Mouse (Mus musculus) neural tube, embryonic 14.5 days (tissue): ENCODE data around the gene Zfp282. TPM values are rescaled to one million over a fixed set of nuclear protein-coding genes. Genes with fewer than 3 reads are reported as not detected.

ENCODE experiments used
- ATAC-seq: fragments of 200-750 bp; cut with Nextera tagmentation; 2 replicates; pipeline ENCODE4 v1.8.0; 2017; ENCODE audit warnings: low read depth, mild to moderate bottlenecking, moderate TSS enrichment, moderate library complexity
- H3K27ac ChIP-seq: fragments of 300-500 bp; sonication (generic); 2 replicates; pipeline ENCODE4 v1.5.1; 2014; ENCODE audit warnings: low read depth, mild to moderate bottlenecking, control low read depth, low read length, moderate library complexity, mixed read lengths
- H3K27me3 ChIP-seq: fragments of 300-500 bp; sonication (generic); 2 replicates; pipeline ENCODE4 v1.6.1; 2014; ENCODE audit warnings: low read length; ENCODE audit not compliant: control insufficient read depth, insufficient read depth
- H3K36me3 ChIP-seq: fragments of 300-500 bp; sonication (generic); 2 replicates; pipeline ENCODE4 v1.6.1; 2014; ENCODE audit warnings: low read length, mixed read lengths; ENCODE audit not compliant: control insufficient read depth, insufficient read depth
- H3K4me1 ChIP-seq: fragments of 300-500 bp; sonication (generic); 2 replicates; pipeline ENCODE4 v1.6.1; 2014; ENCODE audit warnings: low read length; ENCODE audit not compliant: control insufficient read depth, insufficient read depth
- H3K4me2 ChIP-seq: fragments of 300-500 bp; sonication (generic); 2 replicates; pipeline ENCODE4 v1.6.1; 2014; ENCODE audit warnings: mild to moderate bottlenecking, low read depth, low read length, control low read depth
- H3K4me3 ChIP-seq: fragments of 300-500 bp; sonication (generic); 2 replicates; pipeline ENCODE4 v1.5.1; 2014; ENCODE audit warnings: low read depth, low read length, control low read depth, mixed read lengths
- H3K9ac ChIP-seq: fragments of 300-500 bp; sonication (generic); replicated peaks from 2 replicates; pipeline ENCODE4 v1.6.1; 2014; ENCODE audit warnings: low read depth, mild to moderate bottlenecking, control low read depth, low read length, mixed read lengths
- H3K9me3 ChIP-seq: fragments of 300-500 bp; sonication (generic); 2 replicates; pipeline ENCODE4 v1.6.1; 2016; ENCODE audit warnings: low read length; ENCODE audit not compliant: control insufficient read depth
- WGBS: fragments of 180-500 bp; shearing (Covaris S2); extraction: QIAGEN DNeasy Blood & Tissue Kit; methylation state at CpG from one replicate; pipeline ENCODE4 v1.1.7; 2014; 5-methylcytosine and 5-hydroxymethylcytosine counted together
- polyA plus RNA-seq: library from polyadenylated mRNA; unstranded; fragments of >200 nt; fragmentation: Nextera tagmentation; extraction: Ambion mirVana; gene quantifications from 2 replicates; pipeline ENCODE4 v1.2.1, GENCODE M21; 2014

Gene Zfp282
- polyA plus RNA-seq, 1 experiment from 2014 or later = 15.9 TPM

- 77% methylated on average over 1 of the region's 1 CpGs for WGBS
- Histone ChIP-seq H3K27me3 (no peaks in the 10 kb centered on the region), H3K9me3 (no peaks in the 10 kb centered on the region), H3K36me3 (peaks cover 25% of the 10 kb centered on the region), H3K4me3 (no peak overlapping the region), H3K27ac (no peak overlapping the region), H3K4me1 (no peaks in the 10 kb centered on the region), H3K9ac (no peak overlapping the region), H3K4me2 (no peak overlapping the region)
- ATAC-seq = no peak
Measured at GRCm38 (mm10) chr6:47909007-47909406, 32.0 kb downstream of the Zfp282 start.

GRCm38 (mm10) chr6:47911650-47912049, 34.6 kb downstream of the Zfp282 start:
- ATAC-seq = no peak
- Histone ChIP-seq H3K27ac (no peak overlapping the region), H3K9me3 (no peaks in the 10 kb centered on the region), H3K36me3 (peaks cover 2% of the 10 kb centered on the region; the same call in 1 of the 2 replicates), H3K4me1 (no peaks in the 10 kb centered on the region), H3K4me3 (no peak overlapping the region), H3K4me2 (no peak overlapping the region), H3K9ac (no peak overlapping the region), H3K27me3 (no peaks in the 10 kb centered on the region)
- 64% methylated on average over 1 of the region's 1 CpGs for WGBS

GRCm38 (mm10) chr6:47912991-47913390, 36.0 kb downstream of the Zfp282 start:
- ATAC-seq = no peak
- H3K36me3 ChIP-seq = no peaks in the 10 kb centered on the region
- WGBS = 63% methylated on average over 3 of the region's 3 CpGs

GRCm38 (mm10) chr6:47917051-47917450, 40.0 kb downstream of the Zfp282 start:
- Histone ChIP-seq H3K36me3 (no peaks in the 10 kb centered on the region), H3K4me1 (peaks cover 10% of the 10 kb centered on the region), H3K4me3 (no peak overlapping the region), H3K27me3 (no peaks in the 10 kb centered on the region), H3K4me2 (no peak overlapping the region), H3K9me3 (no peaks in the 10 kb centered on the region), H3K27ac (no peak overlapping the region), H3K9ac (no peak overlapping the region)
- WGBS = 85% methylated on average over 5 of the region's 5 CpGs
- ATAC-seq = no peak

More at GRCm38 (mm10) chr6:47912991-47913390, 36.0 kb downstream of the Zfp282 start:
- H3K27me3 ChIP-seq = no peaks in the 10 kb centered on the region
- no peaks in the 10 kb centered on the region for H3K9me3 ChIP-seq
- no peaks in the 10 kb centered on the region for H3K4me1 ChIP-seq
- no peak overlapping the region for H3K9ac ChIP-seq
- no peak overlapping the region for H3K4me3 ChIP-seq
- no peak overlapping the region for H3K27ac ChIP-seq
- H3K4me2 ChIP-seq = no peak overlapping the region

- Histone ChIP-seq H3K9ac (no peak overlapping the region), H3K27me3 (no peaks in the 10 kb centered on the region), H3K36me3 (no peaks in the 10 kb centered on the region), H3K4me1 (peaks cover 10% of the 10 kb centered on the region), H3K27ac (no peak overlapping the region), H3K4me2 (no peak overlapping the region), H3K9me3 (no peaks in the 10 kb centered on the region), H3K4me3 (no peak overlapping the region)
- 78% methylated on average over 3 of the region's 3 CpGs for WGBS
- no peak for ATAC-seq
Measured at GRCm38 (mm10) chr6:47918768-47919274, 41.8 kb downstream of the Zfp282 start.

GRCm38 (mm10) chr6:47919646-47920446, 42.8 kb downstream of the Zfp282 start:
- Histone ChIP-seq H3K9me3 (no peaks in the 10 kb centered on the region), H3K4me3 (peak overlapping the region; percentile 87), H3K27me3 (no peaks in the 10 kb centered on the region), H3K4me2 (peak overlapping the region; percentile 91), H3K36me3 (no peaks in the 10 kb centered on the region), H3K27ac (peak overlapping the region; percentile 91; the same call in 1 of the 2 replicates), H3K9ac (peak overlapping the region; percentile 75; the same call in 1 of the 2 replicates), H3K4me1 (peaks cover 10% of the 10 kb centered on the region)
- peak; percentile 26 for ATAC-seq
- 30% methylated on average over 11 of the region's 11 CpGs for WGBS

GRCm38 (mm10) chr6:47920447-47921340, 43.7 kb downstream of the Zfp282 start, which contains the start of gene Zfp212:
Gene Zfp212 (plus strand): TSS chr6:47920476.
- WGBS = under 1% methylated on average over 67 of the region's 67 CpGs
- H3K4me3 ChIP-seq = peak within 1 kb of the TSS; percentile 87
- peak; percentile 96 for ATAC-seq

GRCm38 (mm10) chr6:47942461-47942860, 65.5 kb downstream of the Zfp282 start:
- H3K27me3 ChIP-seq = no peaks in the 10 kb centered on the region
- H3K9ac ChIP-seq = no peak overlapping the region
- H3K4me2 ChIP-seq = peak overlapping the region; percentile 73
- peak overlapping the region; percentile 36 for H3K4me3 ChIP-seq
- no peak for ATAC-seq
- no peak overlapping the region for H3K27ac ChIP-seq
- H3K36me3 ChIP-seq = no peaks in the 10 kb centered on the region
- 58% methylated on average over 12 of the region's 12 CpGs for WGBS
- H3K4me1 ChIP-seq = no peaks in the 10 kb centered on the region
- no peaks in the 10 kb centered on the region for H3K9me3 ChIP-seq

More at GRCm38 (mm10) chr6:47920447-47921340, 43.7 kb downstream of the Zfp282 start, which contains the start of gene Zfp212:
- H3K36me3 ChIP-seq = no peaks in the 10 kb centered on the region
- H3K4me1 ChIP-seq = peaks cover 10% of the 10 kb centered on the region
- peak within 1 kb of the TSS; percentile 75 for H3K9ac ChIP-seq
- H3K9me3 ChIP-seq = no peaks in the 10 kb centered on the region
- H3K4me2 ChIP-seq = peak within 1 kb of the TSS; percentile 91
- no peaks in the 10 kb centered on the region for H3K27me3 ChIP-seq
- H3K27ac ChIP-seq = peak within 1 kb of the TSS; percentile 91
